Mouse (Mus musculus) erythroblast, embryonic 14.5 days (primary cell): ENCODE results near the gene Dlgap4.

Source experiments
- GATA1 ChIP-seq: IDR thresholded peaks from 2 replicates; pipeline ENCODE4 v1.6.1; 2012; ENCODE audit warnings: low read length, inconsistent platforms, mixed read lengths
- TAL1 ChIP-seq: IDR thresholded peaks from 3 replicates; pipeline ENCODE4 v1.6.1; 2012; ENCODE audit warnings: low read length, inconsistent platforms, mixed read lengths

GRCm38 (mm10) chr2:156641141-156641540, 27.6 kb downstream of the Dlgap4 start:
- TF ChIP-seq GATA1 (no peak), TAL1 (no peak)
